Mouse (Mus musculus): ENCODE measurements around the gene Sytl2.

- no peak for TF ChIP-seq ETS1 (IDR thresholded peaks at IDR 0.05; ENCODE audit: low read depth, low read length)
- TF ChIP-seq CHD1 (IDR thresholded peaks at IDR 0.05; ENCODE audit: low read depth, low read length) = no peak
- TF ChIP-seq MYC (IDR thresholded peaks at IDR 0.05; ENCODE audit: low read depth, low read length) = no peak
- no peak for TF ChIP-seq JUND (IDR thresholded peaks at IDR 0.05; ENCODE audit: low read depth, low read length)
Measured at GRCm38 (mm10) chr7:90279136-90279535, 22.9 kb upstream of the Sytl2 start.
